Mouse (Mus musculus) erythroid progenitor cell, adult 5-6 weeks (primary cell): Measurements from ENCODE around the gene Cyth4. TPM values are rescaled to one million over a fixed set of nuclear protein-coding genes. Genes with fewer than 3 reads are reported as not detected.

Source experiments
- ATAC-seq: replicated peaks from 2 replicates; pipeline ENCODE4 v1.8.0; 2016; ENCODE audit warnings: moderate number of reproducible peaks, mild to moderate bottlenecking, moderate TSS enrichment, inconsistent platforms; ENCODE audit not compliant: poor library complexity, low FRiP score, severe bottlenecking
- total RNA-seq, 2 experiments: library from RNA; stranded (forward) in 1 of 2; stranded (reverse) in 1 of 2; fragments of 150-400 nt in 1 of 2; fragments of 186-747, 209-891 nt in 1 of 2; gene quantifications; 2 replicates each; pipeline versions ENCODE4 v1.2.3 to v1.2.4; 2015 to 2017; ENCODE audit warnings: low replicate concordance in 2 of 2

Cyth4 gene
- total RNA-seq, 2 experiments from 2014 or later: 16.3 to 18.4 TPM

- no peak for ATAC-seq
These were observed 10.6 kb downstream of the Cyth4 start for GRCm38 (mm10) chr15:78607463-78607862.

DNA sequence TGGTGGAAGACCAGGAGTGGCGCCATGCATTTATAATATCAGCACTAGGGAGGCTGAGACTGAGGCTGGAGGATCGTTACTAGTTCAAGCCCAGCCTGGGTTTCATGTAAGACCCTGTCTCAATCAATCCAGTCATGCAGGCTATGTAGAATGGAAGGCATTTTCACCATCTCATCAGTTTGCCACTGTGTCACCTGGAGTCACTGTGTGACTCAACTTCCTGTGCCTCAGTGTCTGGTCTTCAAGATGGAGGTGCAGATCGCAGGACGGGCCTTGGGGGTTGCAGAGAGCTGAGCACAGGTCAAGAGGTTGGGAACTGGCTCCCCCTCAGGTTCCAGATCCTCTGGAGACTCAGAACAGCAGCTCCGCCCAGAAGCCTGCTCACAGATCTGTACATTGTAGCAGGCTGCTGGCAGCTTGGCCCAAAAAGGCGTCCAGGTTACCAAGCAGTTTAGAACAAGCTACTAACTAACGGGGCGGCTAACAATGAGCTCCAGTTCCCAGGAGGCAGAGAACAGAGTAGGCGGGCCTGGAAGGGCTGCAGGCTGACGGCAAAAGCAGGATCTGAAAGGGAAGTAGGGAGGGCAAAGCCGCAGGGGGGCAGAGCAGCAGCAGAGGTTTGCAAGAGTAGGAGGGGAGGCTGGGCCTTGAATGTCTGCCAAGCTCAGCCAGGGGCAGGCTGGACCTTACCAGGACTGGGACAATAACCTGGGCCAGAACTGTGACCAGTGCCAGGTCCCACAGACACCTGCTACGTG, 14.0 kb downstream of the Cyth4 start:
- ATAC-seq: no peak

GRCm38 (mm10) chr15:78614536-78614935, 17.7 kb downstream of the Cyth4 start:
- ATAC-seq: no peak

- ATAC-seq: 0 out of 2 replicates have a peak, but pooled peaks have one; percentile 22
These were observed 20.1 kb downstream of the Cyth4 start for GRCm38 (mm10) chr15:78616973-78617372.

- 0 out of 2 replicates have a peak, but pooled peaks have one; percentile 22 for ATAC-seq
These were observed 26.6 kb downstream of the Cyth4 start for GRCm38 (mm10) chr15:78623426-78623825.

DNA sequence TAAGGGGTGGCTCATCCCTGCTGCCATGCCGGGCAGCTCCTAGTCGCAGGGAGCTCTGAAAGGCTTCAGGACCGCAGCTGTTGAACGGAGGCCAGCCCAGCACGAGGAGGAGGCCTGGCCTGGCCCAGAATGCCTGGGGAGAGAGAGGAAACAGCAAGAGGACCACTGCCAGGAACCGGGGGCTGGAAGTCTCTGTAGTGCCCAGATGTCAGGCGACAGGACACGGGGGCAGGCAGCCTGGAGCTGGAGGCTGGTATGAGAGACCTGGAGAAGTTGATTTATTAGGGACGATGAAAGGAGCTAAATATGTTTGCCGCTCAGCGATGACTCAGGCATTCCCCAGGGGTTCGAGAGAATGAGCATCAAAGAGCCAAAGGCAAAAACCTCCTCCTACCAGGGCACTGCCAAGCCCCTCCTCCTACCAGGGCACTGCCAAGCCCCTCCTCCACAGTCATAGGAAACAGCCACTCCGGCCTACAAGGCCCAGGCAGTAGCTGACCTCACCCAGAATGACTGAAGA, 27.6 kb downstream of the Cyth4 start:
- ATAC-seq: no peak

DNA sequence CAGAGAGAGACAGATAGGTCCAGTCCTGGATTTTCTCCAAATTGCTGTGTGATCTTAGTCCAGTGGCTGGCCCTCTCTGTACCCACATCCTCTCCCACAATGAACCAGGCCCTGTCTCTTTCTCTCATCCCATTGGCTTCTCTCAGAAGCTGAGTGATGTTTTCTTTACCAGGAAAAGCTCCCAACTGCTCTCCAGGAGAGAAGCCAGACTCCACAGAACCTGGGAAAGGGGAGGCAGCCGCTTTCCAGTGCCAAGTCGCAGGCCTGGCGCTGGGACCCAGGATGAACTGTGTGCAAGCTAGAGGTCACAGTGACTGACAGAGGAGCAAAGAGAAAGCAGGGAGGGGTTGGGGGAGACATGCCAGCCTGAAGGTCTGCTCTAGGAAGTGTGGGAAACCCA, 28.1 kb downstream of the Cyth4 start:
- no peak for ATAC-seq

DNA sequence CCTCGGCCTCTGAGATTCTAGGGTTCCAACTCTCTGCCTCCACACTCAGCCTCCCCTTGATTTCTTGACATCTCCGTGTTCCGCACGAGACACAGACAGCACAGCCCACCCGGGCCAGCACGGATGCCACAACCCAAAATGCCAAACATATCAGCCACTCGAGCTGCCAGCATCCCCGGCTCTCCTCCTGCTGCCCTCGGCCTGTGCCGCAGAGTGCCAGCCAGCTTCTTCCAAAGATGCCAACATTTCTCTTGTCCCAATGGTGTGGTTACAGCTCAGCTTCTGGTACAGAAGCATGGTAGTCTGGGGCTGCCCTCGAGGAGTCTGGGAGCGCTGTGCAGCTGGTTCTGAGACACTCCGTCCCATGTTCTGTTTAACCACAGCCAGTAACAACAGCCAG, 29.4 kb downstream of the Cyth4 start:
- ATAC-seq: no peak

- no peak for ATAC-seq
These were observed 35.5 kb downstream of the Cyth4 start for GRCm38 (mm10) chr15:78632387-78632786.

GRCm38 (mm10) chr15:78633413-78633812, 36.6 kb downstream of the Cyth4 start:
- ATAC-seq: no peak

DNA sequence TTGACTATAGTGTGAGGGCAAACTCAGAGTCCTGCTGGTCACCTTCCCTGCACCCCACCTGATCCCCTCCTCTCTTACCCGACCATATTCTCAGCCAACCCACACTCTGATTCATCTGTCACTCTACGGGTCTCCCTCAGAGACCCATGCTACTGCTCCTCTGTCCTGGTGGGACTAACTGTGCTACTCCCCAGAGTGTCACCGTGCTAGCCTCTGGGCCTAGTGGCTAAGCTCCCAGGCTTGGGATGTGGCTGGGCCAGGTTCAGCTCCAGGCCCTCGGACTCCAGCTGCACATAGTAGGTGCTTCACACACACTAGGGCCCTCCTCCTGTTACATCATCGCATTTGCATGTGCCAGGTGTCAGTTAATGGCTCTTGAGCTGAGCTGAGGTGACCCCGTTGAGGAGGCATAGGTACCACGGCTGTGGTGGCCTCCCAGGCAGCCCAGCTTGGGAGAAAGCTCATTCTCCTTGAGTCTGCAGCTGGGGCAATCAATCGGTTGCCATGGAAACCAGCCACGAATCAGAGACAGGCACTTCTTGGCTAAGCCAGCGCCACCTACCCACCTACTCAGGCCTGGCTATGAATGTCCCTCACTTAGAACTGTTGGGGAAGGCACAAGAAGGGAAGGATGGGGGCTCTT, 37.4 kb downstream of the Cyth4 start:
- no peak for ATAC-seq

DNA sequence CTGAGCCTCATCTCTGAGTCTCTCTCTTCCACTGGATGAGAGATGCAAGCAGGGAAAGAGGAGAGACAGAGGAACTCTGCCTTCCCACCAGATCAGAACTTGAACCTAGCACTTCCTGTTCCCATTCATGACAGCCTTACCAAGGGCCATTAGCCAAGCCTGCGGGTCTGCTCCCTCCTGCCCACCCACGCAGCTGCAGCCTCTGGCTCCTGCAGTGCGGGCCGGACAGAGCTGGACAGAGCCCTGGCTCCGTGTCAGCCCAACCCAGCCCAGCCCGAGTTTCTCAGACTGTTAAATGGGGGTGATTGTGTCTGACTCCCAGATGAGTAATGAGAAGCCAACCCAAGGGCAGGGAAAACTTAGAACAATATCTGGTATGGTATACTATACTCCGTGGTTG, 38.4 kb downstream of the Cyth4 start:
- ATAC-seq: no peak

DNA sequence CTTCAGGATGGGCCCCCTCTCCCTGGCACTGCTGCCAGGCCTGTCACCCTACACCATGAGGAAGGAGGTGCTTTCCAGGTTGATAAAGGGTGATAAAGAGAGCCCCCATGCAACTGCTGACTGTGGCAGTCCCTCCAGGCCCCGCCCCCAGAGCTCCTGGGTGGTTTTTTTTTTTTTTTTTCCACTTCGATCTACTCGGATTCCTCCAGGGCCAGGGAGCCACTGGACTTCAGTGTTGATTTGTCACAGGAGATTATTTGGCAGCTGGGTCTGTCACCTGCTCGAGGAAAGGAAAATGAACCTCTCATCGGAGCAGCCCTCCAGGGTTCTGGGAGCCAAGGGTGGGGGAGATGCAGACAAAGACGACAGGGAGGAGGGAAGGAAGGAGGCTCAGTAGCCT, 46.8 kb downstream of the Cyth4 start:
- ATAC-seq: no peak

DNA sequence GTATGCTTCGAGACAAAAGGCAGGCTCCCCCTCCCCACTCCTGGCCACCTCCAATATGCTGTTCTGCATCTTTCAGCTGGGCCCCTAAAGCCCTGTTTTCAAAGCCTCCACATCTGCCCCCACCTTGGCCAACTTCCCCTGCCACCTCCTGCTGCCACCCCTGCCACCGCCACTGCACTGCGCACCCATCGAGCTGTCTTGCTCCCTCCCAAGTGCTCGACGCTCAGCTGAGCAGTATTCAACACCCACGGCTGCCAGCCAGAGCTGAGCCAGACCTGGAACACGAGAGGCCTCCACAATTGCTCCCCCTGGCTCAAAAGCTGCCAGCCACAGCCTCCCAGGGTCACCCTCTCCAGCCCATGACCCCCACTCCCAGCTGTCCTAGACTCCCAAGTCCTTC, 47.8 kb downstream of the Cyth4 start:
- ATAC-seq: no peak

- no peak for ATAC-seq
These were observed 50.9 kb downstream of the Cyth4 start for GRCm38 (mm10) chr15:78647746-78648145.

DNA sequence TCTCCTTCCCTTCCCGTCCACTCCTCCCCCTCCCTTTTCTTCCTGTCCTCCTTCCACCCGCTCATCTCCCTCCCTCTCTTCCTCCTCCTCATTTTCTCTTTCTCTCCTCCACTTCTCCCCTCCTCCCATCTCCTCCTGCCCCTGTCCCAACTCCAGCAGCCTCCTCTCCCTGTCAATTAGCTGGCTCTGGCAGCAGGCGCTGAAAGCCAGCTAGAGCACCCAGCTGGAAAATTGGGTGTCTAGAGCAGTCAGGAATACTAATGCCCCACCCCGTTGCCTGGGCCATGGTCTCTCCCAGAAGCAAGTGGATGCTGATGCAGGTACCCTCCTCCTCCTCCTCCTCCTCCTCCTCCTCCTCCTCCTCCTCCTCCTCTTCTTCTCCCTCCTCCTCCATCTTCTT, 54.3 kb downstream of the Cyth4 start:
- no peak for ATAC-seq

DNA sequence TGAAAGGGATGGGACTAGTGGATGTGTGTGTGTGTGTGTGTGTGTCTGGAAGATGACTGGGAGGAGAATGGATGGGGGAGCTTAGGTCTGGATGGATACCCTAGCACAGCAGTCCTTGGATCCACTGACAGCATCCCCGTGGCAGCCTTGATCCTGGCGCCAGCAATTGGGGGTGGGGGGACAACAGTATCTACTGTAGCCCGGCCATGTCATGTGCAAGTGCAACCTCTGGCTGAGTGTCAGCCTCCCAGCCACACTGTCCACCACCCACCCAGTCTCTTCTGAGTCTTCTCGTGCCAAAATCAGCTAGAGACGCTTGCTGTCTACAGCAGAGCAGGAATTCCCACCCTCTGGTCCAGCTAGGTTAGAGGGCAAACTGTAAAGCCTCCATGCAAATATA, 67.4 kb downstream of the Cyth4 start:
- ATAC-seq: no peak

- ATAC-seq: no peak
These were observed 72.5 kb downstream of the Cyth4 start for GRCm38 (mm10) chr15:78669221-78669871.

- ATAC-seq: no peak
These were observed 73.5 kb downstream of the Cyth4 start for GRCm38 (mm10) chr15:78670341-78670740.
